Mouse (Mus musculus): ENCODE results near the gene Mid1. TPM values are rescaled to one million over a fixed set of nuclear protein-coding genes. Genes with fewer than 3 reads are reported as not detected.

Gene Mid1
- polyA plus RNA-seq (2014; fragmentation: Nextera tagmentation; extraction: Ambion mirVana) = 11.7 and 20.2 TPM in 2 replicates

- H3K4me3 ChIP-seq (ENCODE audit: low read length) = peak within 1 kb of the TSS; percentile 28
- WGBS = 26% methylated on average over 10 of the region's 10 CpGs
- H3K27ac ChIP-seq (ENCODE audit: low read depth, low read length) = no peak within 1 kb of the TSS
- no peaks in the 10 kb centered on the region for H3K27me3 ChIP-seq (ENCODE audit: control insufficient read depth, insufficient read depth, low read length)
- peak within 1 kb of the TSS; percentile 34 for H3K4me2 ChIP-seq (replicated peaks; ENCODE audit: low read depth, low read length)
- no peaks in the 10 kb centered on the region for H3K9me3 ChIP-seq (ENCODE audit: control insufficient read depth, low read length)
- H3K9ac ChIP-seq (ENCODE audit: low read depth, low read length) = no peak within 1 kb of the TSS; the same call in 1 of the 2 replicates
- H3K36me3 ChIP-seq (ENCODE audit: control insufficient read depth, insufficient read depth, low read length) = no peaks in the 10 kb centered on the region
- H3K4me1 ChIP-seq (ENCODE audit: control insufficient read depth, insufficient read depth, low read length) = no peaks in the 10 kb centered on the region
- ATAC-seq (ENCODE audit: low FRiP score, low TSS enrichment) = peak; percentile 72; the same call in 1 of the 2 replicates
Observed at GRCm38 (mm10) chrX:169685131-169685530, at the start of gene Mid1. Gene Mid1, plus strand, starts transcription at chrX:169685199.

- H3K9ac ChIP-seq (ENCODE audit: low read depth, low read length) = no peak overlapping the region
- no peak overlapping the region for H3K27ac ChIP-seq (ENCODE audit: low read depth, low read length)
- H3K27me3 ChIP-seq (ENCODE audit: control insufficient read depth, insufficient read depth, low read length) = no peaks in the 10 kb centered on the region
- H3K9me3 ChIP-seq (ENCODE audit: control insufficient read depth, low read length) = no peaks in the 10 kb centered on the region
- H3K4me3 ChIP-seq (ENCODE audit: low read length) = no peak overlapping the region
- no peak overlapping the region for H3K4me2 ChIP-seq (replicated peaks; ENCODE audit: low read depth, low read length)
- H3K4me1 ChIP-seq (ENCODE audit: control insufficient read depth, insufficient read depth, low read length) = no peaks in the 10 kb centered on the region
- no peaks in the 10 kb centered on the region for H3K36me3 ChIP-seq (ENCODE audit: control insufficient read depth, insufficient read depth, low read length)
- ATAC-seq (ENCODE audit: low FRiP score, low TSS enrichment) = no peak
Observed at GRCm38 (mm10) chrX:169673056-169673455, 11.9 kb upstream of the Mid1 start.

GRCm38 (mm10) chrX:169676313-169676712 is 8.7 kb upstream of the Mid1 start:
- 71% methylated on average over 4 of the region's 4 CpGs for WGBS
- Histone ChIP-seq H3K4me2 (replicated peaks; ENCODE audit: low read depth, low read length) (no peak overlapping the region), H3K4me1 (ENCODE audit: control insufficient read depth, insufficient read depth, low read length) (no peaks in the 10 kb centered on the region), H3K4me3 (ENCODE audit: low read length) (no peak overlapping the region), H3K36me3 (ENCODE audit: control insufficient read depth, insufficient read depth, low read length) (no peaks in the 10 kb centered on the region), H3K9me3 (ENCODE audit: control insufficient read depth, low read length) (no peaks in the 10 kb centered on the region), H3K9ac (ENCODE audit: low read depth, low read length) (no peak overlapping the region), H3K27ac (ENCODE audit: low read depth, low read length) (no peak overlapping the region), H3K27me3 (ENCODE audit: control insufficient read depth, insufficient read depth, low read length) (no peaks in the 10 kb centered on the region)
- ATAC-seq (ENCODE audit: low FRiP score, low TSS enrichment) = no peak

- no peak overlapping the region for H3K9ac ChIP-seq (ENCODE audit: low read depth, low read length)
- H3K4me2 ChIP-seq (replicated peaks; ENCODE audit: low read depth, low read length) = peak overlapping the region; percentile 34; the same call in 1 of the 2 replicates
- no peaks in the 10 kb centered on the region for H3K9me3 ChIP-seq (ENCODE audit: control insufficient read depth, low read length)
- WGBS = 61% methylated on average over 8 of the region's 8 CpGs
- peak overlapping the region; percentile 28; the same call in 1 of the 2 replicates for H3K4me3 ChIP-seq (ENCODE audit: low read length)
- ATAC-seq (ENCODE audit: low FRiP score, low TSS enrichment) = no peak
- no peaks in the 10 kb centered on the region for H3K4me1 ChIP-seq (ENCODE audit: control insufficient read depth, insufficient read depth, low read length)
- no peak overlapping the region for H3K27ac ChIP-seq (ENCODE audit: low read depth, low read length)
- no peaks in the 10 kb centered on the region for H3K27me3 ChIP-seq (ENCODE audit: control insufficient read depth, insufficient read depth, low read length)
- no peaks in the 10 kb centered on the region for H3K36me3 ChIP-seq (ENCODE audit: control insufficient read depth, insufficient read depth, low read length)
Observed at GRCm38 (mm10) chrX:169685731-169686130, 732 bp downstream of the Mid1 start.

- no peaks in the 10 kb centered on the region for H3K4me1 ChIP-seq (ENCODE audit: control insufficient read depth, insufficient read depth, low read length)
- no peaks in the 10 kb centered on the region for H3K27me3 ChIP-seq (ENCODE audit: control insufficient read depth, insufficient read depth, low read length)
- no peak for ATAC-seq (ENCODE audit: low FRiP score, low TSS enrichment)
- H3K27ac ChIP-seq (ENCODE audit: low read depth, low read length) = no peak overlapping the region
- H3K36me3 ChIP-seq (ENCODE audit: control insufficient read depth, insufficient read depth, low read length) = no peaks in the 10 kb centered on the region
- H3K9me3 ChIP-seq (ENCODE audit: control insufficient read depth, low read length) = no peaks in the 10 kb centered on the region
- no peak overlapping the region for H3K4me3 ChIP-seq (ENCODE audit: low read length)
- 65% methylated on average over 2 of the region's 2 CpGs for WGBS
- no peak overlapping the region for H3K4me2 ChIP-seq (replicated peaks; ENCODE audit: low read depth, low read length)
- no peak overlapping the region for H3K9ac ChIP-seq (ENCODE audit: low read depth, low read length)
Observed at GRCm38 (mm10) chrX:169691217-169691616, 6.2 kb downstream of the Mid1 start.

GRCm38 (mm10) chrX:169691675-169692074 is 6.7 kb downstream of the Mid1 start:
- H3K27me3 ChIP-seq (ENCODE audit: control insufficient read depth, insufficient read depth, low read length) = no peaks in the 10 kb centered on the region

GRCm38 (mm10) chrX:169692225-169692909 is 7.4 kb downstream of the Mid1 start:
- Histone ChIP-seq H3K4me2 (replicated peaks; ENCODE audit: low read depth, low read length) (no peak overlapping the region), H3K27me3 (ENCODE audit: control insufficient read depth, insufficient read depth, low read length) (no peaks in the 10 kb centered on the region), H3K9me3 (ENCODE audit: control insufficient read depth, low read length) (no peaks in the 10 kb centered on the region), H3K36me3 (ENCODE audit: control insufficient read depth, insufficient read depth, low read length) (no peaks in the 10 kb centered on the region), H3K27ac (ENCODE audit: low read depth, low read length) (no peak overlapping the region), H3K4me3 (ENCODE audit: low read length) (no peak overlapping the region), H3K9ac (ENCODE audit: low read depth, low read length) (no peak overlapping the region), H3K4me1 (ENCODE audit: control insufficient read depth, insufficient read depth, low read length) (no peaks in the 10 kb centered on the region)
- 64% methylated on average over 6 of the region's 6 CpGs for WGBS
- no peak for ATAC-seq (ENCODE audit: low FRiP score, low TSS enrichment)

More at GRCm38 (mm10) chrX:169691675-169692074, 6.7 kb downstream of the Mid1 start:
- H3K27ac ChIP-seq (ENCODE audit: low read depth, low read length) = no peak overlapping the region
- 74% methylated on average over 2 of the region's 2 CpGs for WGBS
- H3K9ac ChIP-seq (ENCODE audit: low read depth, low read length) = no peak overlapping the region
- no peak overlapping the region for H3K4me3 ChIP-seq (ENCODE audit: low read length)
- H3K4me1 ChIP-seq (ENCODE audit: control insufficient read depth, insufficient read depth, low read length) = no peaks in the 10 kb centered on the region
- no peak overlapping the region for H3K4me2 ChIP-seq (replicated peaks; ENCODE audit: low read depth, low read length)
- no peak for ATAC-seq (ENCODE audit: low FRiP score, low TSS enrichment)
- H3K36me3 ChIP-seq (ENCODE audit: control insufficient read depth, insufficient read depth, low read length) = no peaks in the 10 kb centered on the region
- no peaks in the 10 kb centered on the region for H3K9me3 ChIP-seq (ENCODE audit: control insufficient read depth, low read length)

- Histone ChIP-seq H3K9ac (ENCODE audit: low read depth, low read length) (no peak overlapping the region), H3K36me3 (ENCODE audit: control insufficient read depth, insufficient read depth, low read length) (no peaks in the 10 kb centered on the region), H3K9me3 (ENCODE audit: control insufficient read depth, low read length) (no peaks in the 10 kb centered on the region), H3K27ac (ENCODE audit: low read depth, low read length) (no peak overlapping the region), H3K4me3 (ENCODE audit: low read length) (no peak overlapping the region), H3K27me3 (ENCODE audit: control insufficient read depth, insufficient read depth, low read length) (no peaks in the 10 kb centered on the region), H3K4me2 (replicated peaks; ENCODE audit: low read depth, low read length) (no peak overlapping the region), H3K4me1 (ENCODE audit: control insufficient read depth, insufficient read depth, low read length) (no peaks in the 10 kb centered on the region)
- WGBS = 91% methylated on average over 2 of the region's 2 CpGs
- ATAC-seq (ENCODE audit: low FRiP score, low TSS enrichment) = no peak
Observed at GRCm38 (mm10) chrX:169704016-169704602, 19.1 kb downstream of the Mid1 start.

GRCm38 (mm10) chrX:169723511-169723910 is 38.5 kb downstream of the Mid1 start:
- Histone ChIP-seq H3K9me3 (ENCODE audit: control insufficient read depth, low read length) (no peaks in the 10 kb centered on the region), H3K9ac (ENCODE audit: low read depth, low read length) (no peak overlapping the region), H3K4me3 (ENCODE audit: low read length) (no peak overlapping the region), H3K4me1 (ENCODE audit: control insufficient read depth, insufficient read depth, low read length) (no peaks in the 10 kb centered on the region), H3K4me2 (replicated peaks; ENCODE audit: low read depth, low read length) (no peak overlapping the region), H3K27ac (ENCODE audit: low read depth, low read length) (no peak overlapping the region), H3K27me3 (ENCODE audit: control insufficient read depth, insufficient read depth, low read length) (no peaks in the 10 kb centered on the region), H3K36me3 (ENCODE audit: control insufficient read depth, insufficient read depth, low read length) (no peaks in the 10 kb centered on the region)
- 85% methylated on average over 1 of the region's 1 CpGs for WGBS
- ATAC-seq (ENCODE audit: low FRiP score, low TSS enrichment) = no peak
